Mouse (Mus musculus) adrenal gland, postnatal 14 days (tissue): ENCODE measurements around the gene Egfl8. TPM values are rescaled to one million over a fixed set of nuclear protein-coding genes. Genes with fewer than 3 reads are reported as not detected.

Source experiments
- DNase-seq: peaks from one replicate; pipeline ENCODE4 v3.0.0; 2021; ENCODE audit warnings: mixed read lengths
- total RNA-seq: library from RNA; stranded (reverse); gene quantifications from 2 replicates; pipeline ENCODE4 v1.2.3, GENCODE M21; 2021

The Egfl8 gene
- total RNA-seq, 1 experiment from 2014 or later: 4.3 TPM

DNA sequence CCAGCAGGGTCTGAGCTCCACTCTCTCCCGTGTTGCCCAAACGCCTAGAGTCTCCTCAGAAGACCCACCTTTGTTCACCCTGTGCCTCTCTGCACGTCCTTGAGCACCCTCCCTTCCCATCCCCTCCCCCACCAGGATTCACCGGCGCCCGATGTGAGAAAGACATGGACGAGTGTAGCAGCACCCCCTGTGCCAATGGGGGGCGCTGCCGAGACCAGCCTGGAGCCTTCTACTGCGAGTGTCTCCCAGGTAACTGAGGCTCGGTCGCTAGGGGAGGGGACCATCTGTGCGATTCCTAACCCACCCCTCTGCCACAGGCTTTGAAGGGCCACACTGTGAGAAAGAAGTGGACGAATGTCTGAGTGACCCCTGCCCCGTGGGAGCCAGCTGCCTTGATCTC lies 43.4 kb downstream of the Egfl8 start:
- DNase-seq: peak; percentile 34

DNA sequence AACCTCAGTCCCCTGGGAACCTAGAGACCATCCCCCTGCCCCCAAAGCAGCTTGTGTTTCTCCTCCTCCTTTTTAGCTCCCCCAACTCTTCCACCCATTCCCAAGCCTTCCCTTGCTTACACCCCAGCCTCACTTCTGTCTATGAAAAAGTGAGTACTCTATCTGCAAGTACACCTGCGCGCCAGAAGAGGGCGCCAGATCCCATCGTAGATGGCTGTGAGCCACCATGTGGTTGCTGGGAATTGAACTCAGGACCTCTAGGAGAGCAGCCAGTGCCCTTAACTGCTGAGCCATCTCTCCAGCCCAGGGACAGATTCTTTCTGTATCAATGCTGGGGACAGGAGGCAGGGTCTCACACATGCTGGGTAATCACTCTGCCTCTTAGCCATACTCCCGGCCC lies 43.9 kb downstream of the Egfl8 start:
- peak; percentile 40 for DNase-seq

DNA sequence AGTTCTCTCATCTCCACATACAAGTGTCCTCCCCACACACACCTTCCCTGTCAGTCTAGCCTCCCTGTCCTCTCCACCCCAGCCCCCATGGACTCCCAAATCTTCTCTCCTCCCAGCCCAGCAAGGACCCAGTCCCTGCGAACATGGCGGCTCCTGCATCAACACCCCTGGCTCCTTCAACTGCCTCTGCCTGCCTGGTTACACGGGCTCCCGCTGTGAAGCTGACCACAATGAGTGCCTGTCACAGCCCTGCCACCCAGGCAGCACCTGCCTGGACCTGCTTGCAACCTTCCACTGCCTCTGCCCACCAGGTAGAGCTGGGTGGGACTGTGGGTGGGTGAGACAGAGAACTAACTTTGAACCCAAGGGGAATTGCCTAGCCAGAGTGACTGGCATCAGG lies 45.9 kb downstream of the Egfl8 start:
- DNase-seq: no peak

DNA sequence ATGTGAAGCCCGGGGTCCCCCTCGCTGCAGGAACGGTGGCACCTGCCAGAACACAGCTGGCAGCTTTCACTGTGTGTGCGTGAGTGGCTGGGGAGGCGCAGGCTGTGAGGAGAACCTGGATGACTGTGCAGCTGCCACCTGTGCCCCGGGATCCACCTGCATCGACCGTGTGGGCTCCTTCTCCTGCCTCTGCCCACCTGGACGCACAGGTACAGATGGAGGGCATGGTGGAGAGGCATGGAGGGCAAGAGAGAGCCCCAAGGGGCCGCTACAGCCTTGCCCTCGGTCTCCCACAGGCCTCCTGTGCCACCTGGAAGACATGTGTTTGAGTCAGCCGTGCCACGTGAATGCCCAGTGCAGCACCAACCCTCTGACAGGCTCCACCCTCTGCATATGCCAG lies 47.4 kb downstream of the Egfl8 start:
- no peak for DNase-seq

DNA sequence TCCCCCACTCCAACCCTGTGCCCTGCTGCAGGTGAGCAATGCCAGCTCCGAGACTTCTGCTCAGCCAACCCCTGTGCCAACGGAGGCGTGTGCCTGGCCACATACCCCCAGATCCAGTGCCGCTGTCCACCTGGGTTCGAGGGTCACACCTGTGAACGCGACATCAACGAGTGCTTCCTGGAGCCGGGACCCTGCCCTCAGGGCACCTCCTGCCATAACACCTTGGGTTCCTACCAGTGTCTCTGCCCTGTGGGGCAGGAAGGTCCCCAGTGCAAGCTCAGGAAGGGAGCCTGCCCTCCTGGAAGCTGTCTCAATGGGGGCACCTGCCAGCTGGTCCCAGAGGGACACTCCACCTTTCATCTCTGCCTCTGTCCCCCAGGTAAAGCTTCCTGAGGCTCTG lies 48.5 kb downstream of the Egfl8 start:
- DNase-seq: no peak

DNA sequence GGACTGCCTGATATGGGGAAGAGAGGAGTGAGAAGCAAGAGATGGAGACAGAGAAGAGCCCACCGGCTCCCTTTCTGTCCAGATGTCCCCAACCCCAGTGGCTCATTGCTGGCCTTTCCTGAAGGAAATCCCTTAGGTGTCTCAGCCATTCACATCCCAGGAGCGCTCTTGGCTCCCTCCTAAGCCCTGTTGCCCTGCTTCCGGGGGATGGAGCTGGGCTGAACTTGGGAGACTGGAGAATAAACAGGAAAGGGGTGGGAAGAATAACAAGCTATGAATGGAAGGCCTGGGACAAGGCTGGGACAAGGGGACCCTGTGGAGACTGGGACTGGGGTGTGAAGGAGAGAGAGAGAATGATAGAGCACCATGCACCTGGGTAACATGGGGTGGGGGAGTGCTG lies 51.0 kb downstream of the Egfl8 start:
- peak; percentile 54 for DNase-seq

DNA sequence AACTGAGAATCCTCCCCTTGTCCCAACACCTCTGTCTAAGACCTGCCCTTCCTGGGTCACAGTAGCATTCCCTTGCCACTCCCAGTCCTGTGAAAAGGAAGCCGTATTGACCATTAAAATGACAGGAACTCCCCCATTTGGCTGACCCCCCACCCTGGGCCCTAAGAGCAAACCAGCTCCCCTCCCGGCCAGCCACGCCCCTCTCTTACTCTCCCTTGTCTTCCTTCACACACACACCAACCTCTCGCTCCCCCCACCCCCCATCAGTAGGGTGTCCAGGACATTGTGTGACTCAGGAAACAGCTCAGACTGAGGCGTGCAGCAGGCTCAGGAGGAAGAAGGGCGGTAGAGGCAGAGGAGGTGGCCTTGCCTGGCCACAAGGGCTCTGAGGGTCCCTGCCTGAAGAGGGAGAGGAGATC lies 51.8 kb downstream of the Egfl8 start, which contains the start of gene Notch4:
TSS of gene Notch4 (plus strand) at position 266 of the 419 bp plus-strand sequence.
- peak; percentile 64 for DNase-seq

DNA sequence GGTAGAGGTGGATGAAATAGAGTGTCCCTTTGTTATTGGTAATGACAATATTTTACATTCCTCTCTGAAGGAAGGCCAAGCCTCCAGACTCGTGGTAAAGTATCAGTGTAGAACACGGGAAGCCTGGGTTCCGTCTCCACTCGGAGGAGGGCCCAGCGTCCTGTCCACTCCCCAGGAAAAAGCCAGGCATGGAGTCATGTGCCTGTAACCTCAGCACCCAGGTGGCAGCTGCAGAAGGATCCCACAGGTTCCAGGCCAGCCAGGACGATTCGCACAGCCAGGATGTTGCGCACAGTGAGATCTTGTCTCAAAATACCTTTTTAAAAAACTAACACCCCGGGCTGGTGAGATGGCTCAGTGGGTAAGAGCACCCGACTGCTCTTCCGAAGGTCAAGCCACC lies 52.4 kb downstream of the Egfl8 start:
- DNase-seq: no peak

Other genes with a start within 250 kb of the Egfl8 start
- 0.23 TPM in 1 of 2 replicates, not detected in the other for gene Btnl1, start 238.8 kb downstream of the Egfl8 start, total RNA-seq
- gene BC051142, start 217.2 kb downstream of the Egfl8 start, total RNA-seq: 1.2 and 2.4 TPM in 2 replicates
- not detected in 2 replicates for gene Btnl4, start 138.7 kb downstream of the Egfl8 start, total RNA-seq
- gene Btnl6, start 98.6 kb downstream of the Egfl8 start, total RNA-seq: not detected in 2 replicates
- 34.1 and 39.3 TPM in 2 replicates for gene Notch4, start 51.7 kb downstream of the Egfl8 start, total RNA-seq
- gene Gpsm3, start 26.2 kb downstream of the Egfl8 start, total RNA-seq: 6.3 and 16.3 TPM in 2 replicates
- gene Pbx2, start 24.7 kb downstream of the Egfl8 start, total RNA-seq: 37.2 and 42.2 TPM in 2 replicates
- 1.7 and 2.4 TPM in 2 replicates for gene Ager, start 18.1 kb downstream of the Egfl8 start, total RNA-seq
- 72.5 and 76.9 TPM in 2 replicates for gene Rnf5, start 12.3 kb downstream of the Egfl8 start, total RNA-seq
- gene Agpat1, start 11.7 kb downstream of the Egfl8 start, total RNA-seq: 101 and 103 TPM in 2 replicates
- gene Ppt2, start 12.5 kb upstream of the Egfl8 start, total RNA-seq: 49.7 and 50.0 TPM in 2 replicates
- 8.7 and 12.4 TPM in 2 replicates for gene Prrt1, start 13.6 kb upstream of the Egfl8 start, total RNA-seq
- 11.5 and 12.5 TPM in 2 replicates for gene Fkbpl, start 28.8 kb upstream of the Egfl8 start, total RNA-seq
- gene Atf6b, start 31.2 kb upstream of the Egfl8 start, total RNA-seq: 43.5 and 52.1 TPM in 2 replicates
- 39.8 and 41.0 TPM in 2 replicates for gene Tnxb, start 54.6 kb upstream of the Egfl8 start, total RNA-seq
- 110 and 152 TPM in 2 replicates for gene C4b, start 127.9 kb upstream of the Egfl8 start, total RNA-seq
- 3,653 and 3,825 TPM in 2 replicates for gene Cyp21a1, start 188.6 kb upstream of the Egfl8 start, total RNA-seq
- 38.0 and 38.6 TPM in 2 replicates for gene Stk19, start 221.0 kb upstream of the Egfl8 start, total RNA-seq
- gene Dxo, start 221.0 kb upstream of the Egfl8 start, total RNA-seq: 65.0 and 65.5 TPM in 2 replicates
- 55.0 and 60.0 TPM in 2 replicates for gene Skiv2l, start 234.2 kb upstream of the Egfl8 start, total RNA-seq
- 54.4 and 58.4 TPM in 2 replicates for gene Nelfe, start 234.4 kb upstream of the Egfl8 start, total RNA-seq
- gene Cfb, start 246.5 kb upstream of the Egfl8 start, total RNA-seq: 36.2 and 180 TPM in 2 replicates